Mouse (Mus musculus): ENCODE data around the gene Heatr5a.

Gene Heatr5a

DNA sequence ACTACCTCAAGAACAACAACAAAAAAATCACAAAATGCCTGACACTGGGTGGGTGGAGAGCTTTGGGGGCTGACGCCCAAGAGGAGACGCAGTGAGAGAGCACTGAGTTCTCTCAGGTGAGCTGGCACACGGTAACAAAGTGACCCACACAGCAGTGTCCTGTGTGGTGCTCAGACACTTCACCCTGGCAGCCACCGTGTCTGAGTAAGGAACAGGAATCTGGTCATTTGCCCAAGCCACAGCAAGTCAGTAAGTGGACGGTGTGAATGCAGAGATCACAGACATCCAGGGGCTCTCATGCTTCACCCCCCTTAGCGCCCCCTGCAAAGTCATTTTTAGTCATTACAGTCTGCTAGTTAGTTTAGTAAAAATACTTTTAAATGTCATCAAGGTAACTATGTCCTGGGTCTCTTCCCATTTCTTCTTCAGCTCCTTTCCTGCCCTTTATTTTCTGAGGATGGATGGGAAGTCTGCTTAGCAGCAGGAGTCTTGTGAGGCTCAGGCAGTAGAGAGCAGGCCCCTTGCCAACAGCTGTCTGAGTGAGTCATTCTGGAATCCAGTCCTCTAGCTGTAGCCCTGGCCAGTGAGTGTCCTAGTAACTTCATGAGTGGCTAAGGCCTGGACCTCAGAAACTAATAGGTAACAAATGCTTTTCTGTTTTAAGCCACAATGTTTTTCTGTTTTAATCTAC is 88.4 kb downstream of the Heatr5a start:
- DNase-seq, result peak; percentile 23

DNA sequence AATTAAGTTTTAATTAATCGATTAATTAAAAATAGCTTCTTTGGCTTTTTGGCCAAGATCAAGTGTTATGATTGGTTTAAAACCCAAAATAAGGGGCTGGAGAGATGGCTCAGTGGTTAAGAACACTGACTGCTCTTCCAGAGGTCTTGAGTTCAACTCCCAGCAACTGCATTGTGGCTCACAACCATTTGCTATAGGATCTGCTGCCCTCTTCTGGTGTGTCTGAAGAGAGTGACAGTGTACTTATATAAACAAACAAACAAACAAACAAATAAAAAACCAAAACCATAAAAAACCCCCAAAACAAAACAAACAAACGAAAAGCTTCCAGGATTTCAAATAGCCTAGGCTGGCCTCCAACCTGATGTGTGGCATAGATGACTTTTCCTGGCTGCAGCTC is 89.3 kb downstream of the Heatr5a start:
- no peak for DNase-seq

GRCm38 (mm10) chr12:51871446-51872144 is 99.5 kb downstream of the Heatr5a start:
- no peak for DNase-seq

GRCm38 (mm10) chr12:51869511-51869910 is 101.6 kb downstream of the Heatr5a start:
- no peak for DNase-seq

GRCm38 (mm10) chr12:51867076-51867475 is 104.0 kb downstream of the Heatr5a start:
- DNase-seq, result no peak

DNA sequence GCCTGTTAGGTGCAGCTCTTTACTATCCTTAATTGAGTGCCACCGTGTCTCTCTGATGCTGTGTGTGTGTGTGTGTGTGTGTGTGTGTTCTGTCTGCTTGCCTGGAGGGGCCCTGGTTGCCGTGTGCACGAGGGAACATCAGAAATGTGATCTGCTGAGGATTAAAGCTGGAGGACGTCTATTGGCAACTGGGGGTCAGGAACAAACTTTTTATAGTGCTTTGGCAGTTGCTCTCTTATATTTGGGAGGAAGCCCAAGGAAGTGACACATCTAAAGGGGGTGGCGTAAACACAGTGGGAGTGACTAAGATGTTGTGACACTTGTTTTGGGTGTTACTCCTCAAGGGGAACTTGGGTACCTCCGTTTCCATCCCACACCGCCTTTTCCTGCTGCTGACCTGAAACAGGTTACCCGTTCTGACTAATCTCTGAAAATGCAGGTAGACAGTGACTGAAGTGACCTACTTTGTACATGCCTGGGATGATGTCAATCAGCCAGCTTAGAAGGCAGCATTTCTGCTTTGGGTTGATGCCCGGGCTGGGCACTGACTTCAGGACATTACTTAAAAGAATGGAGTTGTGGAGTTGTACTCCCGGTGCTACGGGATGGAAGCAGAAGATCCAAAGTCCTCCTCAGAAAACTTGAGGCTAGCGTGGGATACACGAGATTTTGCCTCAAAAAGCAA is 104.8 kb downstream of the Heatr5a start:
- DNase-seq, result no peak

- DNase-seq, result no peak
Measured at GRCm38 (mm10) chr12:51865790-51866179, 105.3 kb downstream of the Heatr5a start.

DNA sequence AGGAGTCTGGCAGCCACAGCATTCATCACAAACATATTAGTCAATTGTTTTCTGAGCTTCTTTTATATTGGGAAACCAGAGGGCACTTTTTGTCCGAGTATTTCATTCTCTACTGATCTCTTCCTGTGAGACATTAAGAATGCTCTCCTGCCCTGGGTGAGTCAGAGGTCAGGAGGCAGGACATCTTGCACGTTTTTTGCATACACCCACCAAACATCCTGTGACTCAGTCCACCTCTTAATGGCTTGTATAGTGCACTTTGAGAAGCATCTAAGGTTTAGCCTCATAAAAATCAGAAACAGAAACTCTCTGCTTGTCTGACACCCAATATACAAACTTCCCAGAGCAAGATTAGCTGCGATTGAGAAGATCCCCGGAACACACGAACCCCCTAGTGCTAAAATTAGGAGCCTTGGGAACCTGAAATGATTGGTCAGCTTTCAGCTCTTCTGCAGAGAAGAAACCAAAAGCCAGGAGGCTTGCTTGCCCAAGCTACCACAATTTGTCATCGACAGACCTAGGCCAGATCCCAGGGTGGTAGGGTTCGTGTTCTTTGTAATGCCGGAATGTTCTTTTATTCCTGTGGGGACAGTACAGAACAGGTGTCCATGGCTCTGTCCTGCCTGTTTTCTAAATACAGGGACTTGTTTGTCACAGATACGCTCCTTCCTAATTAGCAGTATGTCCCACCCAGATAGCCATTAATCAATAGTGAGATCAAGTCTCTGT is 105.9 kb downstream of the Heatr5a start:
- DNase-seq, result no peak

DNA sequence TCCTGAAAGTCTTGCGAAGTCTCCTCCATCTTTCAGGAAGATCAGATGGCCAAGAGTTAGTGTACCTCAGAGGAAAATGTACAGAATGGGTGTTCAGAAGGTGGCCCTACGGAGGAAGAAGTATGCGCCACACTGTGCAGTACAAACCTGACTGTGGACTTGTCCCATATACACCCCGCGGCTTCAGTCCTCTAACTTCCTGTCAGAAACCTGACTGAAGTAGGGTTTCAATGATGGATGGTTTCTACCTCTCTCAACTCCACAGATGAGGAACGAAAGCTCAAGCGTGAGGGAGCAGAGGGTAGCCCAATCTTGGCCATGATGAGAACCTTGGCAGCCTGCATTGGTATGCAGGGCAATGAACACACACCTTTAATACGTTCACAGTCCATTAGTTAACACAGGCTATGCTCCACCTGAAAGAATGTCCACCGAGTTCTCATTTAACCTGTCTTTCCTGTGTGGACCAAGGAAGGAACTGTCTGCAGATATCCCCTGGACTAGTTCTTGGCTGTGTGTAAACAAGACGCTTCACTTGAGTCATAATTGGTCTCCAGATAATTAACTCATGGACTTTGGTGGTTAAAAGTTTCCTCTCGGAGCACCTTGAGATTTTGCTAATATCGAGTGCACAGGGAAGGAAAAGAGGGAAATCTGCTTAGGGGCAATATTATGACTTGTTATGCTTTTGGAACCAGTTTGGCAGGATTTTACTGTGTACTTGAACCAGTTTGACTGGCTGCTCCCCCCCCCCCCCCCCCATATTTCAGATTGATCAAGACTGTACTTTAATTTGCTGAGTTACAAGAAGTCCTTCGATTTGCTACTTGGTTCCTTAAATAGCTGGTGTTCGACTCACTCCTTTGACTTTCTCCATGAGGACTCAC is 107.8 kb downstream of the Heatr5a start:
- DNase-seq, result no peak

- no peak for DNase-seq
Measured at GRCm38 (mm10) chr12:51858134-51859028, 112.7 kb downstream of the Heatr5a start.

GRCm38 (mm10) chr12:51856768-51857295 is 114.3 kb downstream of the Heatr5a start:
- no peak for DNase-seq

DNA sequence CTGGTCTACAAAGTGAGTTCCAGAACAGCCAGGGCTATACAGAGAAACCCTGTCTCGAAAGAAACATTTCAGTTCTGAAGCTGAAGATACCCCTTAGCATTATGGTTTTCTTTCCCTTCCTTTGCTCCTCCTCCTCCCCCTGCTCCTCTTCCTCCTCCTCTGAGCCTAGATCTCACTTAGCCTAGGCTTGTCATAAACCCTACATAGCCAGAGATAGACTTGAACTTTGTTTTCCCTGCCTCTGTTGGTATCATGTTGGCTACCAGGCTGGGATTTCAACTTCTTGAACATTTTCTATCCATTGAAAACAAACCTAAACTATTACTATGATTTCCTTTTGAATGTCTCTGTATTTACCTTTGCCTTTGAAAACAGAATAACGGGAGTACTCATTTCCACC is 115.2 kb downstream of the Heatr5a start:
- no peak for DNase-seq

DNA sequence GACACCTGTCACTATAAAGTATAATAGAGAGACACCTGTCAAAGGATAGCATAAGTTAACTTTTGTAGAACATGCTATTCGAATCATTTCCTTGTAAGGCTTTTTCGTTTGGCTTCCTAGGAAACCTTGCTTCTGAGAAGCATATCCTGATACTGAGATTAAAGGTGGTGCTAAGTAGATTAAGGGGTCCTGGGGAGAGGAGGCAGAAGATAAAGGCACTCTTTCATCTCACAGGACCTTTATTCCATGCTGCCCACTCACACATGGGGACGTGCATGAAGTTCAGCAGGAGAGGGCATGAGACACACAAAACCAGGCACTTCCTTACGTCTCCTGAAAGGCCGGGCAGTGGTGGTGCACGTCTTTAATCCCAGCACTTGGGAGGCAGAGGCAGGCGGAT is 115.7 kb downstream of the Heatr5a start:
- DNase-seq, result no peak

- no peak for DNase-seq
Measured at GRCm38 (mm10) chr12:51851617-51852016, 119.5 kb downstream of the Heatr5a start.

DNA sequence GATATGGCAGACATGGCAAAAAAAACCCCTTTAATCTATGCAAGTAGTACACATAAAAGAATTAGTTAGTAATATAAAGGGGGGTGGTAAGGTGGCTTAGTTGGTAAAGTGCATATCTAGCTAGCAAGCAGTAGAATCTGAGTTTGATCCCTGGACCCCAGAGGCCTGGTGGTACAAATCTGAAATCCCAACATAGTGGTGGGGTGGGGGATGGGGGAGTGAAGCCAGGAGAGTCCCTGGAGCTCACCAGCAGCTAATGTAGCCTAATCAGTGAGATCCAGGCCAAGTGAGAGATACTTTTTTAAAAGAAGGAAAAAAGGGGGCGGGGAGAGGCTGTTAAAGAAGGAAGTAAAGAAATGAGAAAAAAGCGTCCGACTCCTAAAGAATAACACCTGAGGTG is 120.0 kb downstream of the Heatr5a start:
- DNase-seq, result no peak

DNA sequence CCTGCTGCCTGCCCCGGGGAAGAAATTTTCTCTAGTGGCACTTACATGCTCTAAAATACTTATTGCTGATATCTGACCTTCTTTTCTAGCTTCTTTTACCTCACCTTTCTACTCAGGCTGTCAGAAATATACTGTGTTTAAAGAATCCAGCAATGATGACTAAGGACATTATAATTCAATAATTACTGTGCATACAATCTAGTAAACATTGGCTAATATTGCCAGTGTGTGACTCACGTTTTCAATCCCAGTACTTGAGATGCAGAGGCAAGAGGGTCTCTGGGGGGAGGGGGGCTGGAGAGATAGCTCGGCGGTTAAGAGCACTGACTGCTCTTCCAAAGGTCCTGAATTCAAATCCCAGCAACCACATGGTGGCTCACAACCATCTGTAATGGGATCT is 120.8 kb downstream of the Heatr5a start:
- DNase-seq, result no peak

DNA sequence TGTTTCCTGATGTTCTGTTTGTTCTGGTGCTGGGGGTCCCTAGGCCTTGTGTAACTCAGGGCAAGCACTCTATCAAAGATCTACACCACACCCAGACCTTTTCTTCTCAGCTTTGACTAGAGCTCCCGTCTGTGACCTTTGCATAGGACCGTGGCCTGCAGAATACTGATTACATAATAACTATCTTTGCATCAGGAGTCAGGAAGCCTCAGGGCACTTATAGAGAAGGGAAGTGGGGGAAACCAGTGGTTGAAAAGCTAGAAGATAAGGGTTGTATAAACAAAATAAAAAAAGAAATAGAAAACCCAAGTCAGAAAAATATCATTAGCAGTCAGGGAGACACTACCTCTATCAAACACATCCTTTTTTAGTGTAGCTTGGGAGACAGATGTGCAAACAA is 121.2 kb downstream of the Heatr5a start:
- no peak for DNase-seq

- DNase-seq, result no peak
Measured at GRCm38 (mm10) chr12:51847953-51848680, 123.0 kb downstream of the Heatr5a start.

DNA sequence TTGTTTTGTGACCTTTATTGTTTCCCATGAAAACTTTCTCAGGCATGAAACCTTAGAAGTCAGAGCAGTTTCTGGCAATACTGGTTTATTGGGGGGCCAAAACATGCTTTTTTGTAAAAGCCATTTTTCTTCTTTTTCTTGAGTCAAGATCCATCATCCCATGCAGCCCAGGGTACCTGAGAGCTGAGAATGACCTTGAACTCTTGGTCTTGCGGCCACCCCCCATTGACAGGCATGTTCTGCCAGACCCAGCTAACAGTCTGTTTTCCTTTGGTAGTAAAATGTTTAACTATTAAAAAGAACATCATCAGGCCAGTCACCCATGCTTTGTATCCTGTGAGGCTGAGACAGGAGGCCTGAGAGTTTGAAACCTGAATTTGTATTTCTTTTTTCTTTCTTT is 125.9 kb downstream of the Heatr5a start:
- no peak for DNase-seq

DNA sequence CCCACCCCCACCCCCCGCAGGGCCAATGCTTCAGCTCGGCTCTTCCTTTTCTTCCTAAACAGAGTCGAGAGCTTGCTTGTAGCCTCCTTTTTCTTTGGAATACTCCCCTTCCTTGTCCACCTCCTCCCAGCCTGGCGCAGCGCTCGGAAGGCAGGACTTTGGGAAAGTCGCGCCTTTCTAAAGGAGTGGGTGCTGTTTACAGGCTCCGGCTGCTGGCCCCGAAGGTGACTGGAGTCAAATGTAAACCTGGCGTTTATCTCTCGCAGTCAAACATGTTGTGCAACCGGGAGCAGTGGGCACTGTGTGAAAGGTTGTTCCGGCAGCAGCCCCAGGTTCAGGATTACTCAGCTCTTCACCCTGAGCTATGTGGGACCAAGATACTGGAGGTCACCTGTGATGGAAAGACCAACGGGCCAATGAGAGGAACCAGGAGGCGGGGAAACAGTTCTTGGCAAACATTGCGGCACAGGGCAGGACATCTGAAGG is 126.3 kb downstream of the Heatr5a start:
- DNase-seq, result peak; percentile 92

Data from cerebellum, adult 11-12 months (tissue).